Mouse (Mus musculus): Measurements from ENCODE around the gene Arih2.

DNA sequence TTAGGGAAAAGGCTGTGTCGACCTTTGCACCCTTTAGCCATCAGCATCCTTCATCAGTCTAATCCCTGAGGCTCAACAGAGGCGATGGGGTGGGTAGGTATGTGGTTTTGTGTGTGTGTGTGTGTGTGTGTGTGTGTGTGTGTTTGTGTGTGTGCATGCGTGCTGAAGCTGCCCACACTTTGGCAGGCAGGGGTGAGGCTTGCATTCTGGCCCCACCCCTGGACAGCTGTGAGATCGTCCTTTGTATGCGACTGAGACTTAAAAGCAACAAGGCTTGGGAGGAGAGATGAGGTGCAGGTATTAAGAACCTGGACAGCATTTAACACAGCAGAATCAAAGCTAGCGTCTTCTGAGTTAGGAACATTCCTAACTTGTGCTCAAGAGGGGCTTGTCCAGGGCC lies 72.2 kb downstream of the Arih2 start:
- TF ChIP-seq CTCF (IDR thresholded peaks at IDR 0.05; ENCODE audit: control insufficient read depth, insufficient read depth, insufficient replicate concordance, low read depth, low read length) (no peak), POLR2A (IDR thresholded peaks at IDR 0.05; ENCODE audit: control insufficient read depth, low read depth, low read length) (no peak)
